Mouse (Mus musculus) hindbrain, postnatal 0 days (tissue): ENCODE data around the gene Hnrnpl. TPM values are rescaled to one million over a fixed set of nuclear protein-coding genes. Genes with fewer than 3 reads are reported as not detected.

ENCODE experiments used
- ATAC-seq: fragments of 200-750 bp; cut with Nextera tagmentation; 2 replicates; pipeline ENCODE4 v1.8.0; 2017; ENCODE audit warnings: mild to moderate bottlenecking, moderate TSS enrichment, moderate library complexity
- DNase-seq: peaks from one replicate; pipeline ENCODE4 v3.0.0-alpha.2; 2015; ENCODE audit warnings: low spot score
- H3K27ac ChIP-seq: fragments of 300-500 bp; sonication (generic); 2 replicates; pipeline ENCODE4 v1.5.1; 2014; ENCODE audit warnings: mild to moderate bottlenecking
- H3K27me3 ChIP-seq: fragments of 300-500 bp; sonication (generic); 2 replicates; pipeline ENCODE4 v1.6.1; 2014; ENCODE audit warnings: low read length, mixed read lengths; ENCODE audit not compliant: insufficient read depth
- H3K36me3 ChIP-seq: fragments of 300-500 bp; sonication (generic); 2 replicates; pipeline ENCODE4 v1.6.1; 2014; ENCODE audit warnings: low read length, mixed read lengths; ENCODE audit not compliant: insufficient read depth
- H3K4me1 ChIP-seq: fragments of 300-500 bp; sonication (generic); 2 replicates; pipeline ENCODE4 v1.6.1; 2014; ENCODE audit warnings: antibody characterized with exemption, low read length, mixed read lengths; ENCODE audit not compliant: insufficient read depth
- H3K4me2 ChIP-seq: fragments of 300-500 bp; sonication (generic); 2 replicates; pipeline ENCODE4 v1.6.1; 2014; ENCODE audit warnings: low read depth, mild to moderate bottlenecking, low read length, moderate library complexity, mixed read lengths
- H3K4me3 ChIP-seq: fragments of 300-500 bp; sonication (generic); 2 replicates; pipeline ENCODE4 v1.5.1; 2014; ENCODE audit warnings: low read length
- H3K9ac ChIP-seq: fragments of 300-500 bp; sonication (generic); replicated peaks from 2 replicates; pipeline ENCODE4 v1.6.1; 2014; ENCODE audit warnings: mild to moderate bottlenecking, low read length, moderate library complexity, mixed read lengths
- H3K9me3 ChIP-seq: fragments of 300-500 bp; sonication (generic); 2 replicates; pipeline ENCODE4 v1.6.1; 2016; ENCODE audit warnings: low read length, mixed read lengths
- CTCF ChIP-seq: IDR thresholded peaks from 2 replicates; pipeline ENCODE4 v1.5.1; 2016; ENCODE audit warnings: antibody characterized with exemption, control low read depth, low read depth
- WGBS: fragments of 180-500 bp; shearing (Covaris S2); extraction: QIAGEN DNeasy Blood & Tissue Kit; methylation state at CpG from one replicate; pipeline ENCODE4 v1.1.7; 2014; 5-methylcytosine and 5-hydroxymethylcytosine counted together
- polyA plus RNA-seq: library from polyadenylated mRNA; unstranded; fragments of >200 nt; fragmentation: Nextera tagmentation; extraction: Ambion mirVana; gene quantifications from 2 replicates; pipeline ENCODE4 v1.2.1, GENCODE M21; 2015
- total RNA-seq: library from RNA; depleted of rRNA; stranded (reverse); fragments of >200 nt; gene quantifications from 2 replicates; pipeline ENCODE4 v1.2.3, GENCODE M21; 2014

Hnrnpl gene
- total and polyA plus RNA-seq, 2 experiments from 2014 or later = 179 to 233 TPM

DNA sequence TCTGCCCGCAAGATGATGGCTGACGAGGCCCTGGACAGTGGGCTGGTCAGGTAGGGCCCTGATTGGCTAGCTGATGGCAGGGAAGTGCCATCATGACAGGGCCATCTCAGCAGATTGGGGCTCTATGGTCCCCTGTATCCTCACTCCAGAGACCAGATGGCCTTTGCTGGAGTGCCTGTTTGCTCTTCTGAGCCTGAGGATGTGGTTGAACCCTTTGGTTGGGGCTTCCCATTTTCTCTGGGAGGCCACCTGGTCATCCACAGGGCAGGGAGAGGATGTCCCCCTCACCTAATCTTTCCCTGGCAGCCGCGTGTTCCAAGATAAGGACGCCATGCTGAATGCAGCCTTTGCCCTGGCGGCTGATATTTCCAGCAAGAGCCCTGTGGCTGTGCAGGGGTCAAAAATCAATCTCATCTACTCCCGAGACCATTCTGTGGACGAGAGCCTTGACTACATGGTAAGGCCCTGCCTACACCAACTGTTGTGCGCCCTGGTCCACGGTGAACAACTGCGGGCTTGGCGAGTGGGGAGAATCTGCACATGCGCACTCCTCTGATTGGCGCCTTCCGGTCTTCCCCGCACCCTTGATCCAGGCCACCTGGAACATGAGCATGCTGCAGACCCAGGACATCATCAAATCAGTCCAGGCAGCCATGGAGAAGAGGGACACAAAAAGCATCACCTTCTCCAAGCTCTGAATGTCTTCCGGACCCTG lies 23.2 kb downstream of the Hnrnpl start:
- Histone ChIP-seq H3K27me3 (no peaks in the 10 kb centered on the region), H3K4me1 (no peaks in the 10 kb centered on the region), H3K9me3 (no peaks in the 10 kb centered on the region), H3K4me3 (no peak overlapping the region), H3K36me3 (peaks cover 18% of the 10 kb centered on the region), H3K4me2 (no peak overlapping the region), H3K27ac (no peak overlapping the region), H3K9ac (no peak overlapping the region)
- WGBS = 94% methylated on average over 17 of the region's 17 CpGs
- no peak for DNase-seq
- TF ChIP-seq CTCF = no peak
- no peak for ATAC-seq

DNA sequence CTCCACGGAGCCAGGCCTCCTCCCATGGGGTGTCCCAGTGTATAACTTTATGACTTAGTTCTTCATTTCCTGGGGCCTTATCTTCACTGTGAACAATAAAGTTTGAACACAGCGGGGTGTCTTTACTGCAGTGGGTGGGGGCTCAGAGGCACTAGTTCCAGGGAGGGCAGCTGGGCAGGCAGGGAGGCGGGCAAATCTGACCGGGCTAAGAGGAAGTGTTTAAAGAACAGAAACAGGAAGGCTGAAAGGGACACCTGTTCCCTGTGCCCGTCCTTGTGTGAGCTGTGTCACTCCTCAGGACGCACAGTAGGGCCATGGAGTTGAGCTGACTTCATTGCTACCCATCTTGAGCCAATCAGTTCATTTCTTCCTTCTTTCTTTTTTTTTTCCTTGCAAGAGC lies 23.8 kb downstream of the Hnrnpl start:
- H3K4me2 ChIP-seq = no peak overlapping the region
- no peak overlapping the region for H3K4me3 ChIP-seq
- no peaks in the 10 kb centered on the region for H3K4me1 ChIP-seq
- H3K9ac ChIP-seq = no peak overlapping the region
- 74% methylated on average over 6 of the region's 6 CpGs for WGBS
- H3K27me3 ChIP-seq = no peaks in the 10 kb centered on the region
- H3K27ac ChIP-seq = no peak overlapping the region
- H3K9me3 ChIP-seq = no peaks in the 10 kb centered on the region
- ATAC-seq = no peak
- no peak for DNase-seq
- peaks cover 18% of the 10 kb centered on the region for H3K36me3 ChIP-seq
- TF ChIP-seq CTCF = no peak

DNA sequence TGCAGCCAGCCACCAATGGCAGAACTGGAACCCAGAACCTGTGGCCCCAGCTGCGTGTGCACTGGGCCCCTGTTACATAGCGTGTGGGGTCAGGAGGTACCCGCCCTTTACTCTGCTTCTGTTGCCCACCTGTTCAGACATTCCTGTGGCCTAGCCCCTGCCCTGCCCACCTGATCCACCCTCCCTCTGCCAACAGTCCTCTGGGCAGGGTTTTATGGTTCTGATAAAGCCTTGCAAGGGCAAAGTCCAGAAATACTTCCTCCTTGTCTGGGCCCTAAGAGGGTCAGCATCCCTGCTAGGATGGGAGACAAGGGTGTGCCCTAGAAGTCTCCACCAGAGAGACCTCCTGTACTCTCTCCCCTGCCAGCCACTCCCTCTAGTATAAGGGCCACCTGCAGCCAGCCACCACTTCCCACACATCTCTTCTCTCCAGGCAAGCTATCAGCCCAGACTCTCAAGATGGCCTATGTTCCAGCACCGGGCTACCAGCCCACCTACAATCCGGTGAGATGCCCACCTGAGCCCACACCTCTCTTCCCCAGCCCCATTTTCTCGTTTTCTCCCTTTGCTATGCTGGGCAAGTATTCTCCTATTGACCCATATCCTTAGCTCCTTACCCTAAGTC lies 25.5 kb downstream of the Hnrnpl start, which contains the start of gene Lgals4:
Gene Lgals4, plus strand, starts transcription at position 132 of the 625 bp plus-strand sequence.
- DNase-seq (no peak), ATAC-seq (no peak)
- WGBS = 81% methylated on average over 6 of the region's 6 CpGs
- no peak within 1 kb of the TSS for H3K27ac ChIP-seq
- H3K4me1 ChIP-seq = no peaks in the 10 kb centered on the region
- TF ChIP-seq CTCF = no peak
- H3K9ac ChIP-seq = no peak within 1 kb of the TSS
- peaks cover 18% of the 10 kb centered on the region for H3K36me3 ChIP-seq
- H3K27me3 ChIP-seq = no peaks in the 10 kb centered on the region
- no peak within 1 kb of the TSS for H3K4me3 ChIP-seq
- H3K9me3 ChIP-seq = no peaks in the 10 kb centered on the region
- no peak within 1 kb of the TSS for H3K4me2 ChIP-seq

DNA sequence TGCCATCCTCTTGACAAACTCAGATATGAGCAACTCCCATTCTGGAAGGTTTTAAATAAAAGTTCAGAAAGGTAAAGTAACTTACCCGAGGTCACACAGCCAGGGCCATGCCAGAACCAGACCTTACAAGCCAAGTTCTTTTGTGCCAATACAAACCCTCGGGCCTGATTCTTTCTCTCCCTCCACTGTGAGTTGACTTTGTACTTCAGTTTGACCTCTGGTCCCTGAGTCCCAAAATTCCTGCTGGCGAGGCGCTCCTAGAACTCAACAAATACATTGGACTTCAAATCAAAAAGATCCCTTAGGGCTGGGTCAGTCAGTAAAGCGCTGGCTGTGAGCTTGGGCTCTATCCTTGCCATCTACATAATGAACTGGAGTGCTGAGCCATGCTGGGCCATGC lies 28.6 kb downstream of the Hnrnpl start:
- H3K9ac ChIP-seq = no peak overlapping the region
- no peak overlapping the region for H3K27ac ChIP-seq
- no peak for DNase-seq
- H3K4me2 ChIP-seq = no peak overlapping the region
- H3K9me3 ChIP-seq = no peaks in the 10 kb centered on the region
- no peak overlapping the region for H3K4me3 ChIP-seq
- no peaks in the 10 kb centered on the region for H3K4me1 ChIP-seq
- no peaks in the 10 kb centered on the region for H3K27me3 ChIP-seq
- TF ChIP-seq CTCF = no peak
- WGBS = 84% methylated on average over 5 of the region's 5 CpGs
- H3K36me3 ChIP-seq = no peaks in the 10 kb centered on the region
- ATAC-seq = no peak

DNA sequence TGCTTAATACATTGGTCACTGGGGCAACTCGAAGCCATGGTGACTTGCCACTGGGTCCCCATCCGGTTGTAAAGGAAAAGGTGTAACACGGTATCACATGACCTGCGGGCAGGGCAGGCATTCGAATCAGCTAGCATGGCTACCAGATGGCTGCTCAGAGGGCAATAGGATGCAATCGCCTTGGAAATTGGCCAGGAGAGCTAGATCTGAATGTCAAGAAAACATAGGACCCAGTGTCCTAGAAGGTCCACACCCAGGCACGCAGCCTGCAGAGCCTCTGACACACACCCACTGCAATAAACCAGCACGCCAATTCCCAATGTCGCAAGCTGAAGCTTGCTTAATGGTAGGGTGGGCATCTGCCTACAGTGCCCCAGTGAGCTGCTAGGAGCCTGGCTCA lies 30.0 kb downstream of the Hnrnpl start:
- no peak overlapping the region for H3K4me3 ChIP-seq
- no peaks in the 10 kb centered on the region for H3K36me3 ChIP-seq
- no peak overlapping the region for H3K9ac ChIP-seq
- H3K27me3 ChIP-seq = no peaks in the 10 kb centered on the region
- peak; percentile 23 for DNase-seq
- H3K9me3 ChIP-seq = no peaks in the 10 kb centered on the region
- WGBS = 74% methylated on average over 9 of the region's 9 CpGs
- no peak overlapping the region for H3K4me2 ChIP-seq
- ATAC-seq = no peak
- H3K4me1 ChIP-seq = no peaks in the 10 kb centered on the region
- no peak overlapping the region for H3K27ac ChIP-seq
- no peak for TF ChIP-seq CTCF

DNA sequence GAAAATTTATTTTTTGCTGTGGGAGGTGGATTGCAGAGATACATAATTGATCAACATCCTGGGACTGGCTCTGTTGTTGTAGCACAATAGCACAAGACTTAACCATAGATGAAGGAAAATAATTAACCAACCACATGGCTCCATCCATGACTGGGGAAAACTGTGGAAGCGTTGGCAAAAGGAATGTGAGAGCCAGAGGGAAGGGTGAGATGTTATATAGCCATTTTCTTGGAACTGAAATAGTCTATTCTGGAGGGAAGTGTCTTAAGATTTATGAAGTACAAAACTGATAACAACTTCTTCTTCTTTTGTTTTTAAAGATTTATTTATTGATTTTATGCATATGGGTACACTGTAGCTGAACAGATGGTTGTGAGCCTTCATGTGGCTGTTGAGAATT lies 38.9 kb downstream of the Hnrnpl start:
- Histone ChIP-seq H3K4me1 (no peaks in the 10 kb centered on the region), H3K9ac (no peak overlapping the region), H3K27ac (no peak overlapping the region), H3K9me3 (no peaks in the 10 kb centered on the region), H3K27me3 (no peaks in the 10 kb centered on the region), H3K36me3 (no peaks in the 10 kb centered on the region), H3K4me2 (no peak overlapping the region), H3K4me3 (no peak overlapping the region)
- TF ChIP-seq CTCF = no peak
- no peak for ATAC-seq
- no peak for DNase-seq
- WGBS = 80% methylated on average over 1 of the region's 1 CpGs

DNA sequence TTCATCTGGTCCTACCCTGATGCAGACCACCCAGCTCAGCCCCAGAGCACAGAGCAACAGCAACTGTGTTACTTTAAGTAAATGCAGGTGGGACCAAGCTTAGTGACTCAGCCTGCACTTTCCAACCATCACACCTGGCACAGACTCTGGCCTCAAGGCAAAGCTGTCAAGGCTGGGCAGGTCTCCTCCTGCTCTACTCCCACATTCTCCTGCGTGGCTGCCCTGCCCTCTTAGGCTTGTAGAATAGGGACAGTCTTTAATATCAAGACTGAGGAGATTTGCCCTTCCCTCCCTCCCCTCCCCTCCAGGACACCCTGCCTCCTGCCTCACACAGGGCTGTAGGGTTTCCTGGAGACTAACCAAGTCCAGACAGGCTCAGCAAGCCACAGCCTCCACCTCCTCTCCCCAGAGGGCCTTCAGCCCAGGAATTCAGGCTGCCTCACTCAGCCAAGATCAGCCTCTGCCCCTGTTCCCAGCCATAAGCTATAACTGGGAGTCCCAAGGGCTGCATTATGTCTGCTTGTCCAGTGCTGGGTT lies 41.4 kb downstream of the Hnrnpl start:
- DNase-seq (no peak), ATAC-seq (no peak)
- H3K4me2 ChIP-seq = no peak overlapping the region
- no peaks in the 10 kb centered on the region for H3K36me3 ChIP-seq
- H3K27ac ChIP-seq = no peak overlapping the region
- H3K27me3 ChIP-seq = no peaks in the 10 kb centered on the region
- H3K9ac ChIP-seq = no peak overlapping the region
- WGBS = 35% methylated on average over 1 of the region's 1 CpGs
- H3K4me3 ChIP-seq = no peak overlapping the region
- H3K9me3 ChIP-seq = no peaks in the 10 kb centered on the region
- no peaks in the 10 kb centered on the region for H3K4me1 ChIP-seq
- no peak for TF ChIP-seq CTCF
